Mouse (Mus musculus) neural tube, embryonic 11.5 days (tissue): ENCODE results near the gene Ank. TPM values are rescaled to one million over a fixed set of nuclear protein-coding genes. Genes with fewer than 3 reads are reported as not detected.

Source experiments
- ATAC-seq: fragments of 200-750 bp; cut with Nextera tagmentation; 2 replicates; pipeline ENCODE4 v1.8.0; 2017; ENCODE audit warnings: moderate number of reproducible peaks, mild to moderate bottlenecking, moderate TSS enrichment, moderate library complexity; ENCODE audit not compliant: insufficient read depth, low FRiP score, low TSS enrichment
- DNase-seq: peaks from one replicate; pipeline ENCODE4 v3.0.0-alpha.2; 2015; ENCODE audit warnings: low spot score
- H3K27ac ChIP-seq: fragments of 300-500 bp; sonication (generic); 2 replicates; pipeline ENCODE4 v1.5.1; 2014; ENCODE audit warnings: low read depth, mild to moderate bottlenecking, low read length
- H3K27me3 ChIP-seq: fragments of 300-500 bp; sonication (generic); 2 replicates; pipeline ENCODE4 v1.6.1; 2014; ENCODE audit warnings: mild to moderate bottlenecking, low read length, mixed read lengths; ENCODE audit not compliant: control insufficient read depth, insufficient read depth
- H3K36me3 ChIP-seq: fragments of 300-500 bp; sonication (generic); 2 replicates; pipeline ENCODE4 v1.6.1; 2014; ENCODE audit warnings: mild to moderate bottlenecking, low read length, moderate library complexity, mixed read lengths; ENCODE audit not compliant: control insufficient read depth, insufficient read depth
- H3K4me1 ChIP-seq: fragments of 300-500 bp; sonication (generic); 2 replicates; pipeline ENCODE4 v1.6.1; 2014; ENCODE audit warnings: low read length, mixed read lengths; ENCODE audit not compliant: control insufficient read depth, insufficient read depth
- H3K4me2 ChIP-seq: fragments of 300-500 bp; sonication (generic); 2 replicates; pipeline ENCODE4 v1.6.1; 2014; ENCODE audit warnings: low read depth, mild to moderate bottlenecking, moderate library complexity
- H3K4me3 ChIP-seq: fragments of 300-500 bp; sonication (generic); 2 replicates; pipeline ENCODE4 v1.5.1; 2014; ENCODE audit warnings: low read depth, low read length
- H3K9ac ChIP-seq: fragments of 300-500 bp; sonication (generic); 2 replicates; pipeline ENCODE4 v1.6.1; 2014; ENCODE audit warnings: mild to moderate bottlenecking, low read length
- H3K9me3 ChIP-seq: fragments of 300-500 bp; sonication (generic); 2 replicates; pipeline ENCODE4 v1.6.1; 2016; ENCODE audit warnings: low read length; ENCODE audit not compliant: control insufficient read depth
- WGBS: fragments of 180-500 bp; shearing (Covaris S2); extraction: QIAGEN DNeasy Blood & Tissue Kit; methylation state at CpG from one replicate; pipeline ENCODE4 v1.1.7; 2014; 5-methylcytosine and 5-hydroxymethylcytosine counted together
- polyA plus RNA-seq: library from polyadenylated mRNA; unstranded; fragments of >200 nt; fragmentation: Nextera tagmentation; extraction: Ambion mirVana; gene quantifications from 2 replicates; pipeline ENCODE4 v1.2.1, GENCODE M21; 2014

Ank gene
- polyA plus RNA-seq, 1 experiment from 2014 or later = 12.9 TPM

DNA sequence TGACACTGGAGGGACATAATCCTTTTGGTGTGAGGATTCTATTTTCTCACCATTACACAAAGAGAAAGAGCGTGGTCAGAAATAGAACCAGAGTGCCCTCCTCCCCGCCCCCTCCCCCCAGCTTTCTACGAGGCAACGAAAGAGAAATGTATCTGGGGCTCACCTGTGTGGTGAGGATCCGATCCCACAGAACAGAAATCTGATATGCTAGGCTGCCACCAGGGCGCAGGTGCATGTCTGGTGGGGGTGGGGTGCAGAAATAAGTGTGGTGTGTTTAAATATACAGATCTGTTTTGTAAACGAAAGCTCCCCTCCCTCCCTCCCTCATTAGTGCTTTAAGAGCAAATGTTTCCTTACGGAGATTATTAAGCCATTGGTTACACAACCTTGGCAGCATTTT lies 20.6 kb downstream of the Ank start:
- H3K36me3 ChIP-seq = no peaks in the 10 kb centered on the region
- WGBS = 70% methylated on average over 8 of the region's 8 CpGs
- no peak overlapping the region for H3K27ac ChIP-seq
- H3K4me1 ChIP-seq = peaks cover 18% of the 10 kb centered on the region
- no peaks in the 10 kb centered on the region for H3K9me3 ChIP-seq
- H3K4me3 ChIP-seq = no peak overlapping the region
- no peaks in the 10 kb centered on the region for H3K27me3 ChIP-seq
- DNase-seq = no peak
- H3K9ac ChIP-seq = no peak overlapping the region
- H3K4me2 ChIP-seq = no peak overlapping the region
- ATAC-seq = no peak

DNA sequence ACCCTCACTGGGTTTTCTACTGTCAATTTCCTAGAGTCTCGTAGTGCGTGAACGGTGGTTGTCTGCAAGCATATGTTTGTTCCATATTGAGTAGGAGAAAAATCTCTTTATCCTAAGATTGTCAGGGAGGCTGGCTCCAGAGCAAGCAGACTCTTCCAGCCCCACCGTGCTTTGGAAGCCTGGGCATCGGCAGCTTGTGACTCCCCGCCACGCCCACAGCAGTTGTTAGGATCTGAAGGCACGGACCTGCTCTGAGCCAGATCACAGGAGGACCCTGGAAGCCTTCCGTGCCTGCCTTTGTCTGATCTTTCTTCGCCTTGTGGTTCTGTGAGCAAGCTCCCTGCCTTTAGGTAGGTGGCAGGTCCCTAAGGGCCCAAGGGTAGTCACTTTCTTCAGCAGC lies 21.6 kb downstream of the Ank start:
- H3K27ac ChIP-seq = no peak overlapping the region
- H3K4me1 ChIP-seq = peaks cover 18% of the 10 kb centered on the region

DNA sequence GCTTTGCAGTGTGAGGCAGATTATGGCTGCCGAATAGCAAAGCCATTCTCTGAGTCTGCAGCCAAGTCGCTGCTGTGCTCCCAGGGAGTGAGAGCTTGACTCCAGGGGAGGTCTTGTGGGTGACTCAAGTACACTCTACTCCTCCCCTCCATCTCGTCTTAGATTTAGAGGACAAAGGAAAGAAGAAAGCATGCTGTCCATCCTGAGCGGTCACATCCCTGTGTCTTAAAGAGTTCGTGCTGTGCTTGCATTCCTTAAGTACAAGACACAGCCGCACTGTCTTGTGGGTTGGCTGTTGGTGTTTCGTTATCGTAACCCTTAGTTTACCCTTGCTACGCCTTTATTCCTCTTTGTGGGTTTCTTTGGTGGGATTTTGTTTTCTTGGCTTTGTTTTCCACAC lies 24.2 kb downstream of the Ank start:
- Histone ChIP-seq H3K36me3 (no peaks in the 10 kb centered on the region), H3K4me3 (no peak overlapping the region), H3K4me2 (no peak overlapping the region), H3K9me3 (no peaks in the 10 kb centered on the region), H3K27me3 (no peaks in the 10 kb centered on the region), H3K27ac (no peak overlapping the region), H3K9ac (no peak overlapping the region), H3K4me1 (peaks cover 14% of the 10 kb centered on the region)
- WGBS = 74% methylated on average over 9 of the region's 9 CpGs
- DNase-seq (no peak), ATAC-seq (no peak)

More for the DNA sequence above, 21.6 kb downstream of the Ank start:
- Histone ChIP-seq H3K9ac (no peak overlapping the region), H3K4me3 (no peak overlapping the region), H3K4me2 (no peak overlapping the region), H3K27me3 (no peaks in the 10 kb centered on the region), H3K9me3 (no peaks in the 10 kb centered on the region), H3K36me3 (no peaks in the 10 kb centered on the region)
- no peak for DNase-seq
- WGBS = 52% methylated on average over 10 of the region's 10 CpGs
- ATAC-seq = no peak

DNA sequence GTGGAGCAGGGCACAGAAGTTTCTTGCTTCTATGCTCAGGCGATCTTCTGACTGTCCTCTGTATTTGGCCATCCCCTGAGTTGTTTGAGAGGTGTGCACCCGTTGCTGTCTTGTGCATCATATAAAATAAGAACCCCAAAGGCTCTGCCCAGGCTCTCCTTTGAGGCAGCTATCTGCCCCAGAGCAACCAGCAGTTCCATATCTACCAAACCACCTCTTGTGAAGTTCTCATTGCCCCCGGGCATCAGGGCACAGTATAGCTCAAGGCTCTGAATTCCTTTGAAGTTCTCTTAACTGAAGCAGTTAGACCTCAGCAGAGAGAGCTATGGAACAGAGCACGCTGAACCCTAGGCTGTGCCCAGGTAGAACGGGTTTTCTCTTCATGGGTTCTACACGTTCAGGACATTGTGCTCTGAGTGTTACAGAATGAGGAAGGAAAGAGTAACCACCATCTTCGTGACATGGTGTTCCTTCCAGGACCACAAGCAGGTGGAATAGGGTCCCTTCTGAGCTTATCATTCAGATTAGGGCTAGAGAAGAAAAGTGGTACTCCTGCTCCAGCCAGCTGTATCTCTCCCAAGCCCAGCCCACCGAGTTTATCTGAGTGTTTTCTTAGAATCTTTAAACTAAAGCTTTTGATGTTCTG lies 25.1 kb downstream of the Ank start:
- 90% methylated on average over 8 of the region's 8 CpGs for WGBS
- Histone ChIP-seq H3K4me3 (no peak overlapping the region), H3K4me2 (no peak overlapping the region), H3K9ac (no peak overlapping the region), H3K36me3 (no peaks in the 10 kb centered on the region), H3K9me3 (no peaks in the 10 kb centered on the region), H3K27me3 (no peaks in the 10 kb centered on the region), H3K4me1 (peaks cover 13% of the 10 kb centered on the region), H3K27ac (no peak overlapping the region)
- ATAC-seq (no peak), DNase-seq (no peak)

DNA sequence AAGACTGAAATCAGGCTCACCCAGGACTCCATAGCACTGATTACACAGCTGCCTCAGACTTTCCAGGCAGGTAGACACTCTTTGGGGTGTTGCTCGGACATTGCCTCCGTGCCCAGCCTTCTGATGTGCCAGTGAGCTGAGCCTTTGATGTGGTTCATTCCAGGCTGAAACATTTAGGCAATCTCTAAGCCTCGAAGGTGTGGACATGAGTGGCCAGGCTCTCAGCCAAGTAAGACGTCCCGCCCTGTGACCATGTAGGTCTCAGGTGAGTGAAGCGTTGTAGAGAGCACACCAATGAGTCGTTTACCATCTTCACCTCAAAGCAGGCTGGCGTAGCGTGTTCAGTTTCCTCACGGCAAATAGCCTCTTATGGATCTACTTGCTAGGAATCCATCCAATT lies 25.7 kb downstream of the Ank start:
- no peak for ATAC-seq
- 92% methylated on average over 10 of the region's 10 CpGs for WGBS
- H3K4me1 ChIP-seq = peaks cover 17% of the 10 kb centered on the region
- H3K36me3 ChIP-seq = no peaks in the 10 kb centered on the region
- H3K4me2 ChIP-seq = no peak overlapping the region
- no peaks in the 10 kb centered on the region for H3K27me3 ChIP-seq
- H3K4me3 ChIP-seq = no peak overlapping the region
- DNase-seq = no peak
- H3K9me3 ChIP-seq = no peaks in the 10 kb centered on the region
- no peak overlapping the region for H3K9ac ChIP-seq
- no peak overlapping the region for H3K27ac ChIP-seq

DNA sequence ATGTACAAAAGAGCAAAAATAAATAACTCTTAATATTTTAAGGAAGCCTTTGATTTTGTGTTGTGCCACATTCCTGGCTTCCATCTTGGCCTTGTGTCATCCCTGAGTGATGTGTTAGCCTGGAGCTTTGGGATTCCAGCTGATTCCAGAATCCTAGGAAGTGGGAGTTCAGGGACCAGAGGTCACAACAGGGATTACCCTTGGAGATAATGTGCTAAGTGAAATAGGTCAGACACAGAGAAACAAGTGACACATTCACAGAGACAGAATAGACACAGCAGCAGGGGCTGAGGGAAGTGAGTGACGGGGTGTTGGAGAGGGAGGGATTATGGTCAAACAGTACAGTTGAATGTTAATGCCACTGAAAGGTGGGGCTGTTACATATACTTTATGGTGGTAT lies 26.3 kb downstream of the Ank start:
- no peak for ATAC-seq

DNA sequence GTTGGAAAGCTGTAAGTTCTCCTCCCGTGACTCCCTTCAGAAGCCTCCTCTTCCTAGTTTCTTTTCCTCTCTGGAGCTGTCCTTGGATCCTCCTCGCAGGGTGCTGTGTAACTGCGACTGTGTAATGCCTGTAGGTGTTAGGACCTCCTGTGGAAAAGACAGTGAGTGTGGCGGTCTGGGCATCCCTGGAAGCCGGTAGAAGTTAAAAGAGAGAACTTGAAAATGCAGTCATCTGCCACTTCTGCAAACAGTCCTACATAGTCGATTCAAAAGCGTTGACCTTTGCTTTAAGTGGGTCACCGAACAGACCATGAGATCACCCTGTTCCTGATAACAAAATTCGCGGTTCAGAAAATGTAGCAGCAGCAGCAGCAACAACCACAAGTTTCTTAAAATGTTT lies 27.0 kb downstream of the Ank start:
- H3K9me3 ChIP-seq = no peaks in the 10 kb centered on the region
- H3K9ac ChIP-seq = no peak overlapping the region
- H3K27me3 ChIP-seq = no peaks in the 10 kb centered on the region
- ATAC-seq = no peak
- no peak overlapping the region for H3K27ac ChIP-seq
- H3K4me2 ChIP-seq = no peak overlapping the region
- WGBS = 51% methylated on average over 10 of the region's 10 CpGs
- H3K4me3 ChIP-seq = no peak overlapping the region
- DNase-seq = no peak
- H3K4me1 ChIP-seq = peaks cover 16% of the 10 kb centered on the region
- H3K36me3 ChIP-seq = no peaks in the 10 kb centered on the region

More for the DNA sequence above, 26.3 kb downstream of the Ank start:
- Histone ChIP-seq H3K9ac (no peak overlapping the region), H3K36me3 (no peaks in the 10 kb centered on the region), H3K4me2 (no peak overlapping the region), H3K4me1 (peaks cover 17% of the 10 kb centered on the region), H3K4me3 (no peak overlapping the region), H3K27me3 (no peaks in the 10 kb centered on the region), H3K27ac (no peak overlapping the region), H3K9me3 (no peaks in the 10 kb centered on the region)
- DNase-seq = no peak
- WGBS = 69% methylated on average over 1 of the region's 1 CpGs

DNA sequence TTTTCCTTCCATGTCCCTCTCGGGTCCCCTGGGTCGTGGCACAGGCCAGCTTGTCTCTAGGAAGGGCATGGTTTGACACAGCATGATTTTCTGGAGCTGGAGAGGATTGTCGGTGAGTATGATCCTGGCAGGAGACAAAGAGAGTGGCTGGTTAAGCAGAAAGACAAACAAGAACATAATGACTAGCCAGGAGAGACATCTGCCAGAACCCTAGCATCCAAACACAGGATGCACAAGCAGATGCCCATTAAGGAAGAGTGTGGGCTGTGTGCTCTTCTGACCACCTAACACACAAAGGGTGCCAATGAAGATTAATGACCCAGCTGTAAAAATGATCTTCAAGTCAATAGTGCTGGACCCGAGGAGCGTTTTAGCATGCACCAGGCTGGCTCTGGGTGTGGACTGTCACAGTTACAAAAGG lies 29.5 kb downstream of the Ank start:
- no peaks in the 10 kb centered on the region for H3K9me3 ChIP-seq
- H3K9ac ChIP-seq = no peak overlapping the region
- ATAC-seq = peak; percentile 38; the same call in 1 of the 2 replicates
- no peaks in the 10 kb centered on the region for H3K36me3 ChIP-seq
- H3K4me3 ChIP-seq = no peak overlapping the region
- WGBS = 13% methylated on average over 5 of the region's 5 CpGs
- H3K4me1 ChIP-seq = peaks cover 16% of the 10 kb centered on the region
- no peaks in the 10 kb centered on the region for H3K27me3 ChIP-seq
- H3K27ac ChIP-seq = peak overlapping the region; percentile 50
- no peak overlapping the region for H3K4me2 ChIP-seq
- DNase-seq = no peak

DNA sequence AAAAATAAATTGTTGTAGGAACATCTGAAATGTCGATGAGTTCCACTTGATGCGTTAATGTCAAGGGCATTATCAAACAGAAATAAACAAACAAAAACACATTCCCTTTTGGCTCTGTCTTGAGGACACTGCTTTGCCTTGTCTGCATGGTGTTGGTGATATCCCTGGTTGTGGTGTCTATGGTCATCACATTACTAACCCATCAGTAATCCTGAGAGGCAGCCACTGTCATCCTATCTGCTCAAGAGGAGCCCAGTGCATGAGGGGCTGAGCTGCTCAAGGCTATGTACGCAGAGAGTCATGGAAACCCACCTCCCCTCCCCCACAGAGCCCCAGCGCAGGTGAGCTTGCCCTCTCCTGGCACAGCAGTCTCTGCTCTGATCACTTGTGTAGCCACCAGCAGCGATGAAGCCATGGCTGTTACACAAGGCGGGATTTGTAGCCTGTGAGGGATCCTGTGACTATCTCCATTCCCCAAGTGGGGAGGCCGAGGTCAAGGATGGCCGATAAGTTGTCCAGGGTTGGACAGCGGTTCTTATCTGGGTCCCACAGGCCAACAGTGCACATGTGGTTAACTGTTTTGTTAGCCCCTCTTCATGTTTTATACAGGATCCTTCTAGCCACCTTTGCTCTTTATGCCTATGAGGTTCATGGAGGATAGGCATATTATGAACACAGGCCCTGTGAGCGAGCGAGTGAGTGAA lies 30.3 kb downstream of the Ank start:
- Histone ChIP-seq H3K27me3 (no peaks in the 10 kb centered on the region), H3K9ac (no peak overlapping the region), H3K9me3 (no peaks in the 10 kb centered on the region), H3K4me3 (no peak overlapping the region), H3K4me2 (no peak overlapping the region), H3K27ac (no peak overlapping the region; the same call in 1 of the 2 replicates), H3K36me3 (no peaks in the 10 kb centered on the region), H3K4me1 (peaks cover 16% of the 10 kb centered on the region)
- 73% methylated on average over 11 of the region's 11 CpGs for WGBS
- ATAC-seq (peak; percentile 32; the same call in 1 of the 2 replicates), DNase-seq (no peak)
